Mouse (Mus musculus) lung, postnatal 4 days (tissue): Measurements from ENCODE around the gene Bcr.
A peak's percentile ranks its signal among the peaks of the same experiment; 100 is the strongest.
"Not testable (repeated sequence)": the region's sequence is repeated elsewhere in the genome, so short reads cannot be mapped to it uniquely, and the experiment has no call there.

Experiments
- DNase-seq, 2 experiments: peaks; one replicate each; pipeline ENCODE4 v3.0.0; 2021

Bcr gene

DNA sequence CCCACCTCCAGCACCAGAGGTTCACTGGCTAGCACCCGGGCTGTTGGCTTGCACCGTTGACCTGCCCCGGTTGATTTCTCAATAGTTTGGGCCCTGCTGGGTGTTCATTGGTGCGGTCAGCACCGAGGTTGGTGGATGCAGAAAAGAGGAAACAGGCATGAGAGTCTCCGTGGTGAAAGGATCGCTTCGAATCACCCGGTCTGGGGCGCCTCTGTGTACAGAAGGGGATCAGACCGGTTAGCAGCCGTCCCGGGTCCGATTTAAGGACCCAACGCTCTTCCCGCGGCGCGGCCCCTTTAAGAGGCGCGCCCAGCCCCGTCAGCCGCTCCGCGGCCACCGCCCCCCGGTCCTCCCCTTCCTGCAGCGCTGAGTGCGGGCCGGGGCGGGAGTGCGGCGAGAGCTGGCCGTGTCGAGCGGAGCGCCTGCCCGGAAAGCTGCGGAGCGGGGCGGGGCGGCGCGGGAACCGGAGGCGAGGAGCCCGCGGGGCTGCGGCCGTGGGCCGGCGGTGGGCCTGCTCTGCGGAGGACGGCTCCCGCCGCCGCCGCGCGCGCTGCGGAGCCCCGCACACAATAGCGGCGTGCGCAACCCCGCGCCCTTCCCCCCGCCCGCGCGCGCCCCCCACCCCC lies at the start of gene Bcr:
Bcr (plus strand) TSS at position 376 of the 626 bp plus-strand sequence.
- DNase-seq, result peak; percentile 84 to 89

DNA sequence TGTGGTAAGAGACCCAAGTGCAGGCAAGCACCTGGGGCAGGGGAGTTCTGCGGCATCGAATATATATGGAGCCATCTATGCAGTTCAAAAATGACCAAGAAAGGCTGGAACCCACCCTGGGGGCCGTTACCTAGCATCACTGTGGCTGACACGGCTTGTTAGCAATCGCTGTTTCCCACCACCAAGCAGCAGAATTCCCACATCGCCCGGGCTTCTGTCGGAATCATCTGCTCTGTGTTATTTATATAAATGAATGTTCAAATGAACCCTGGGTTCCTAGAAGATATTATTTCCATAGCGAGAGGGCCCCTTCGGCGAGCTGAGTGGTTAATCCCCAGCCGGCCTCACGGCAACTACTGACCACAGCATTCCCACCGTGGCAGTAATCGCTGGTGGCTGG lies 49.7 kb upstream of the Bcr start:
- no peak for DNase-seq

GRCm38 (mm10) chr10:75015465-75015864 lies 44.9 kb upstream of the Bcr start:
- no peak for DNase-seq

GRCm38 (mm10) chr10:75016481-75016880 lies 43.9 kb upstream of the Bcr start:
- DNase-seq, result no peak

DNA sequence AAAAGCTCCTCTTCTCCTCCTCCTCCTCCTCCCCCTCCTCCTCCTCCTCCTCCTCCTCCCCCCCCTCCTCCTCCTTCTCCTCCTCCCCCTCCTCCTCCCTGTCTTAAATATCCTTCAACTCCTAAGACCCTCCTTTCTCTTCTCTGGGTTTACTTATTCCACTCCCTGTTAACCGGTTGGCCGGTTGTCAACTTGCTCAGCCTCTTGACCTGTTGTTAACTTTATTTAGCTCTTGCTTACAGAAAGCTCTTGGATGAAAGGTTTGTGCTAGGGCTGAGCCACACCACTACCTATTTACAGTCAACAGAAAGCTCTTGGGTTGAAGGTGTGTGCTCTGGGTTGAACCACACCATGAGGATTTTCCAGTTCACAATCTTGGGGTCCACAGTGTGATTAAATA lies 40.1 kb upstream of the Bcr start:
- DNase-seq, result no peak

- DNase-seq, result peak; percentile 44 to 78
These were observed 39.3 kb upstream of the Bcr start for GRCm38 (mm10) chr10:75021138-75021537.

- no peak for DNase-seq
These were observed 33.9 kb upstream of the Bcr start for GRCm38 (mm10) chr10:75026491-75026890.

- DNase-seq, result no peak
These were observed 31.6 kb upstream of the Bcr start for GRCm38 (mm10) chr10:75028743-75029142.

GRCm38 (mm10) chr10:75029677-75030076 lies 30.7 kb upstream of the Bcr start:
- DNase-seq, result no peak

DNA sequence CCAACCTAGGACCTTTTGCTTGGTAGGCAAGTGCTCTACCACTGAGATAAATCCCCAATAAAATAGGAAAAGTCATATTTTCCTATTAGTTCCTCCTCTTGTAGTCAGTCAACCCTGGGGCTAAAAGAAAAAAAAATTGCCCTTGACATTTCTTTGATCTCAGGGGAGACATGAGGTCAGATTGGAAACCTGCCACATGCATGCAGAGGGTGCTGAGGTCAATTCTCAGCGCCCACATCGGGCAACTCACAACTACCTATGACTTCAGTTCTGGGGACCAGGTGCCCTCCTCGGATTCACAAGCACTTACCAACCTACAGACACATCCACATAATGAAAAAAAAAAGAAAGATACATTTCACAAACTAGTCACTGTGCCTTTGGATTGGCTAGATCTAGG lies 30.2 kb upstream of the Bcr start:
- DNase-seq, result no peak

DNA sequence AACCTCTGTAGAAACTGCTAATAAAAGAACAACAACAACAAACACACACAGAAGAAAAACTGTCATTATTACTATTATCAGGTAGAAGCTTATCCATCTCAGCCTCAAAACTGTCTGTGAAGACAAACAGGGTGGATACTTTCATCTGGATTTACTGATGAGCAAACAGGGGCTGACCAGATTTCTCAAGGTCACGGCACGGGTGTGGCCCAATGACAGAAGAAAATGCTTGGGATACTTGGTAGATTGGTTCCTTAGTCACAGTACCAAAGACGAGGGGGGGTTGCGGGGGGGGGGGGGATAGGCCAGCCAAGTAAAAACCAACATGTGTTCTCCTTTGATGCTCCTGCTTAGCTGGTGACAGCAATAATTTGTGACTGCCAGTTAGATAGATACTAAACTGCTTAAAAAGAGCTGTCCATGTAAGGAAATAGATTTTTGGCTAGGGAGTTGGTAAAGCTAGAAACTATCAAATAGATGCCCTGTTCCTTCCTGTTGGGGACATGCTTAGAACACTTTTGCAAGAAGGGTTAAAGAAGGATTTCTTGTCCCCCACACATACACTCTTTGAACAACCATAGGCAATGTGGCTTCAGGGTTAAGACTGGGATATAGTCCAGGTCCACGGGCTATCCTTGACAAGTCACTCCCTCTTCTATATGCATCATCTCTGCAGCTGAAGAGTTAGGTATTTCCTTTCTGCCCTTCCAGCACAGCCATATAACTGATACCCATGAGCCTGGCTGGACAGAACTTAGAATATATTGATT lies 28.9 kb upstream of the Bcr start:
- no peak for DNase-seq

DNA sequence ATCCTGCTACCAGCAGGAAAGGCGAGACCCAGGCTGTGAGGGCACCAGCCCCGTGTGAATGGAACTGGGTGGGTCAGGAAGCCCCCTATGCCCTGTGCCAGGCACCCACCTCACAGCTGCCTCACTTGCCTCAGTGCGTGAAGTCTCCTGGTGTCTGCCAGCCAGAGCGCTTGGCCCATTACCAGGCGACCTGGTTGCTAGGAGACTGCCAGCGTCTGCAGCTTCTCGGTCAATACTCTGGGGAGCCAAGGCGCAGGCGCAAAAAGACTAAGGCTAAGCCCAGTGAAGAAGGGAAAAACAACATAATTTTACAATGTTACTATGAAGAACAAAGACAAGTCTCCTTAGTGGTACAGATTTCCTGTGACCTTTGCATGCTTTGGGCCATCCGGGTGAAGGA lies 28.0 kb upstream of the Bcr start, which contains the start of gene Rsph14:
Rsph14 (minus strand) TSS at position 192 of the 400 bp plus-strand sequence.
- peak; percentile 63 to 71 for DNase-seq

DNA sequence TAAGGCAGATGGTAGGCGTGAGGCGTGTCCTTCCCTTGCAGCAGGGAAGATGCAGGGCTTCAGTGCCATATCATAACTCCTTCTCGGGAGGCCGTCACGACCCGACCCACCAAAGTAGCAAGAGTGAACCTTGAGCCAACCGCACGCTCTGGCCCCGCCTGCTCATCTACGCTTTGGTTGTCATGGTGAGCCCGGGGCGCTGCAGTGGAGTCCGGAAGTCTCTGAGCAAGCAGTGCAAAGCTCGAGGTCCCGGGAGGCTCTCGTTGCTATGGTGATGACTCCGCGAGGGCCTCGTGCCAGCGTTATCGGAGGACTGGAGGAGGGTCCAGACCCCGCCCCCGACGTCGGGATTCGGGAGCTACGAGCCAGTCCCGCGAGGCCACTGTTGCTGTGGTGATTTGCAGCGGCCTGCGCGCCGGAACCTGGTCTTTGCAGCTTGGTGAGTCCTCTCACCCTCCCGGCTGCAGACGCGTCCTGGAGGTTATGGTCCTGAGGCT lies 23.5 kb upstream of the Bcr start, which contains the start of gene Rab36:
Rab36 (plus strand) TSS at position 176 of the 497 bp plus-strand sequence.
- peak; percentile 93 to 97 for DNase-seq

DNA sequence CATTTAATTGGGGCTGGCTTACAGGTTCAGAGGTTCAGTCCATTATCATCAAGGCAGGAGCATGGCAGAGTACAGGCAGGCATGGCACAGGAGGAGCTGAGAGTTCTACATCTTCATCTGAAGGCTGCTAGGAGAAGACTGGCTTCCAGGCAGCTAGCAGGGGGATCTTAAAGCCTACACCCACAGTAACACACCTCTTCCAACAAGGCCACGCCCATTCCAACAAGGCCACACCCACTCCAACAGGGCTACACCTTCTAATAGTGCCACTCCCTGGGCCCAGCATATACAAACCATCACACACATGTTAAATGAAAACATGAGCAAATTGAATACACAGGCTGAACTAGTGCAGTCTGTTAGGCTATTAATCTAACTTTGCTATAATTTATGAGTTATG lies 18.3 kb upstream of the Bcr start:
- DNase-seq, result not testable (repeated sequence)

DNA sequence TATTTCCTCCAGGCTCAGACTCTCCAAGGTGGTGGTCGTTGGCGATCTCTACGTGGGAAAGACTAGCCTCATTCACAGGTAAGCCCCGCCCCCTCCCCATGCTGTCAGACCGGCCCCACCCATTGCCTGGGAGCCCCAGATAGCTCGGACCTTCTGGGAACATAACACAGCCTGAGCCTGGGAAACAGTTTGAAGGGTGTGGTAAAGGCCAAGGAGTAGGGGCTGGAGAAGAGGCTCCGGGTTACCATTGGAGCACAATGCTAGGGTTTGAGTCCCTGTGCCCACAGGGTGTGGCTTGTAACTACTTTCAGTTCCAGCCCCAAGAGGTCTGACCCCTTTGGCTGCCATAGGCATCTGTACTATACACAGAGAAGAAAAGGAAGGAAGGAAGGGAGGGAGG lies 15.9 kb upstream of the Bcr start:
- DNase-seq, result no peak

- no peak for DNase-seq
These were observed 14.6 kb upstream of the Bcr start for GRCm38 (mm10) chr10:75045831-75046230.

DNA sequence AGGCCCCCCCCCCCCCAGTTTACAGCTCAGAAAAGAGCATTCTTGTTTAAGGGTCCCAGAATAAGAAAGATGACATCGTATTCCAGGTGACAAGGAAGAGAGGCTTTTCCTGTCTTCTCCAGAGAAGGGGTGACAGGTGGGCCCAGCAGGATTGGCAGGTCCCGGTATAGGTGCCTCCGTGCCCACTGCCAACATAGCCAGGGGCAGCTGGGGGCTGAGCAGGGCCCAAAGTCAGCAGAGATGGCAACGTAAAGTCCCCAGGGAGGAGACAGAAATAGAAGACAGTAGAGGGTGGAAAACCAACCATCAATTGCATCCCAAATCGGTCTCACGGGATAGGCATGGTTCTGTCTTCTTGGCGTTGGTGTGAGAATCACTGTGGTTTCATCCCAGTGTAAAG lies 11.7 kb upstream of the Bcr start:
- no peak for DNase-seq

DNA sequence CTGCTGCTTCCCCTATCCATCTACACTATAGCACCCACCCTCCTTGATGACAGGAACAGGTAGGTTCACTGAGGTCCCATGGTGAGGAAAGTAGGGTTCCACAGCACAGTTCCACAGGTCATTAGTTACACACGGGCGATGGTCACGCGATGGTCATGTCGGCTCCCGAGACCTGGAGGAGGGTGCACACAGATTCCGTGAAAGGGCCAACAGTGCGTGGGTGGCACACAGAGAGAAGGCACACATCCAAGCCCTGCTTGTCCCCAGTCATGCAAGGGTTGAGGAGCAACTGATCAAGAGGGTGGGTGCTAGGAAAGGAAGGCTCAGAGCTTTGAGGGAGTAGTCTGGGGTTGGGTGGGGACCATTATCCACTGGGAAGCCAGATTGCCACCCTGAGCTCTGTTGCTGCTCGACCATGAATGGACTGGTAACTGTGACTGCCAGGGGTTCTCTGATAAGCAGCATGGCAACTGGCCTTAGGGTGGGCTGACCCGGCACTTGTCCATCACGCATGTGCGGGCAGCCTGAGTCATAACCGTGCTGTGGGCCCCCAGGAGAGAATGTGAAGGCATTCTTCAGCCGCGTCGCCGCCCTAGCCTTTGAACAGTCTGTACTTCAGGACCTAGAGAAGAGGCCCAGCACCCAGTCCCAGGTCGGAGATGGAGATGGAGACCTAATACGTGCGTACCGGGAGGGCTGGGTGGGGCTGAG lies 8.9 kb upstream of the Bcr start:
- no peak for DNase-seq

DNA sequence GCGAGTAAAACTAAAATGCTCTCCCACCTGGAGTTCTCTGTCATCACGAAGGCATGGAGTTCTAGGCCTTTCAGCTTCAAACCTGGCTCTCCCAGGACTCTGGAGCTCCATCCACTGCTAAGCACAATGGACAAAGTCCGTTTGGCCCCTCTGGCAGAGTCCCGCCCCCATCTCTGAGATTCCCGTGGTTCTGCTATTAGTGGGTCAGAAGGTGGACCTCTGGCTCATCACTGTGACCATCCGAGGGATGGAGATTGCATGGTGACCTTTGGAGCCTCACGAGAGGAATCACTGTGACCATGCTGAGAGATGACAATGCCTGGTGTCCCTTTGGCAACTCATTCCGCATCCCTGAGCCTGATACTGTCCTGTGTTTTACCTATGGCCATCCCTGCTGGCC lies 7.5 kb upstream of the Bcr start:
- DNase-seq, result no peak

GRCm38 (mm10) chr10:75053655-75054054 lies 6.7 kb upstream of the Bcr start:
- no peak for DNase-seq

GRCm38 (mm10) chr10:75054125-75054524 lies 6.3 kb upstream of the Bcr start:
- DNase-seq, result peak; percentile 34 to 75

- no peak for DNase-seq
These were observed 4.7 kb upstream of the Bcr start for GRCm38 (mm10) chr10:75055672-75056071.

DNA sequence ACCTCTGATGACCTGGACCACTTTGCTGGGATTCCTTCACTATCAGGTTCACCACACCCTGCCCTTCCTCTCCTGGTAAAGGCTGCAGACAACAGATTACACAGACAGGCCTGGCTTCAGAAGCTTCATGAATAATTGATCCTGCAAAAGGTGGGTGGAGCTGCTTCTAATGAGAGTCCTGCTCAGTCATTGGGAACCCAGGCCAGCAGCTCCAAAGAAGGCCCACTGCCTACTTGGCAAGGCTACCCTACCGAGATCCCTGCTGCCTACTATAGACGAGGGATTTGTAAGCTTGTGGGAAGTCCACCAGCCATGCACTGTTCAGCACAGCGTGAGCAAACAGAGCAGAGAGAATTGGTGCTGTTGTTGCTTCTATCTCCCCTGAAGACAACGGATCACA lies 4.1 kb upstream of the Bcr start:
- no peak for DNase-seq

DNA sequence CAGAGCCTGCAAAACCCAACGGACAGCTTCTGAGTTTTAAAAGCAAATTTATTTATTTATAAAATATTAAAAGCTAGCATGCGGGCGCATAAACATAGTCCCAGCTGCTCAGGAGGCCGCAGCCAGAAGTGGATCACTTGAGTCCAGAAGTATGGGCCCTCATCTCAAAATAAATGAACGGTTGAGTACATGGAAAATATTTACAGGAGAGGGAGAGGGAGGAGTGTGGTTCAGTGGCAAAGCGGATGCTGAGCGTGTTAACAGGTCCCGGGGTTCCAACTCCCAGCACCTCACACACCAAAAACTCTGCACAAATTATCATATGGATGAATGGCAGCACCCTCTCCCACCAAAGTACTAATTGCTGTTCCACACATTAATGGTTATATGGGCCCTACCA lies 2.1 kb upstream of the Bcr start:
- peak; percentile 43 to 50 for DNase-seq
